Mouse (Mus musculus) A20 (cell line): Measurements from ENCODE around the gene Lrrc73.

ENCODE experiments used
- DNase-seq: peaks from one replicate; pipeline ENCODE4 v3.0.0-alpha.2; 2011; ENCODE audit warnings: low read depth, low spot score

Gene Lrrc73

DNA sequence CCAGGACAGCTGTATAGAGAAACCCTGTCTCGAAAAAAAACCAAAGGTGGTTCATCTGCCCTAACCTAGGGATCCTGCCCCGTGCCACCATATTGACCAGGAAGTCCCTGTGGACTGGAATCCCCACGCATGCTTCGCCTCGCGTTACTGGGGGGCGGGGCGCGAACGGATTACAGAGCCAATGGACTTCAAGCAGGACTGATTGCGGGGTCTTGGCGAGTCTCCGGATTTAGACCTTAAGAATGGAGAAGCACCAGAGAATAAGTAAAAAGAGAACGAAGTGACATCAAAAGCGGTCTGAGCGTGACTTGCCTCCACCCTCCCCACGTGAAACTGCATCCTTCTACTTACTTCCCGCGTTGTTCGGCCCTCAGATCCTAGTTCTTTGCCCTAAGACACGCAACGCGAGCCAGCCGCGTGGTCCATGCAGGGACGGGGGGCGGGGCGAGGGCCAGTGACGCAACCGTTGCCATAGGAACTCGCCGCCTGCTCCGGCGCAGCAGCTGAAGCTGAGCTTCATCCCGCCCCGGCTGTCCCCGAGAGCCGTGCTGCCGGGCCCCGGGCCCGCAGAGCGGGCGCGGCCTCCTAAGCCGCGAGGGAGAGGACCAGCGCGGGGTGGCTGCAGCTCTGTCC lies at the start of gene Lrrc73:
Gene Lrrc73, plus strand, starts transcription at position 80 of the 633 bp plus-strand sequence.
- peak; percentile 90 for DNase-seq

GRCm38 (mm10) chr17:46206676-46207075 lies 46.7 kb upstream of the Lrrc73 start:
- DNase-seq = no peak

- DNase-seq = no peak
These were observed 42.8 kb upstream of the Lrrc73 start for GRCm38 (mm10) chr17:46210550-46210949.

DNA sequence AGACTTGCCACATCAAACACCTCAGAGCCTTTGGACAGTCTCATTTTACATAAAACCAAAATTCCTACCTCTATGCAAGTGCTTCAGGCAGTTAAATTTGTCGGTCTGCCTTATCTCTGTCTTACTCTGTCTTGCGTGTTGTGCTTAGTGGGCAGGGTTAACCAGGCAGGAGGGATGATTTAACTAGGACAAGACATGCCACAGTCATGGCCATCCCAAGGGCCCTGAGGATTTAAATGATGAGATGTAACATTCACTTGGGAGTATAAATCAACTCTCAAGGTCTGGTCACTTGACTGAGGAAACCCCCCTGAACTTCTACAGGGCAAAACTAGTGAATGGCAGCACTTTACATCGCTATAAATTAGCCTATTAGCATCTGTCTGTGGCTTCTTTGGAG lies 31.7 kb upstream of the Lrrc73 start:
- no peak for DNase-seq

DNA sequence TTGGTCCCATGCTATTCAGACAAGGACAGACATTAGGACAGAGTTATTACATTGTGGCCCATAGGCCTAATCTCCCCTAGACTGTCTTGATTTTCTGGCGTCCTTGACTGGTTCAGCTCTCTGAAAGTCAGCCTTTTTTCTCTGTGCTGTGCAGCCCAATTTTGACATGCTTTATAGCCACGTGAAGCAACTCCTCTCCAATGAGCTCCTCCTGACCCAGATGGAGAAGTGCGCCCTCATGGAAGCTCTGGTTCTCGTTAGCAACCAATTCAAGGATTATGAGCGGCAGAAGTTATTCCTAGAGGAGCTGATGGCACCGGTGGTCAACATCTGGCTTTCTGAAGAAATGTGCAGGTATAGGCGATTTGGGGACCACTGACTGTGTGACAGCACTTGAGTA lies 25.8 kb upstream of the Lrrc73 start:
- DNase-seq = no peak

DNA sequence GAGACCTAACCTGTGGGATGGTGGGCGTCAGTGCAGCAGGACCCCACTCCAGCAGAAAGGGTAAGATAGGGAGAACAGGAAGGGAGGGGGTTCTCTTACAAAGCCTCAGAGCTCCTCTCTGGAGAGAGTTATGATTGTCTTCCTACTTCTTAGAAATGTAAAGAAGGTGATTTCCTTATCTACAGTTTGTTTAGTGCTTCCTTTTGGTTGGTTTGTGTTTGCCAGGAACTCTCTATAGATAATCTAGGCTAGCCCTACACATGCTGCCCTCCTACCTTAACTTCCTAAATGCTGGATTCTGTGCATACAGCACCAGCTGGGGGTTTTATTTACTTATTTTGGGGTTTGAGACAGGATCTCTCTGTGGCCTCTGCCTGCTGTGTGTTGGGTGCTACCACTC lies 17.3 kb upstream of the Lrrc73 start:
- DNase-seq = no peak

DNA sequence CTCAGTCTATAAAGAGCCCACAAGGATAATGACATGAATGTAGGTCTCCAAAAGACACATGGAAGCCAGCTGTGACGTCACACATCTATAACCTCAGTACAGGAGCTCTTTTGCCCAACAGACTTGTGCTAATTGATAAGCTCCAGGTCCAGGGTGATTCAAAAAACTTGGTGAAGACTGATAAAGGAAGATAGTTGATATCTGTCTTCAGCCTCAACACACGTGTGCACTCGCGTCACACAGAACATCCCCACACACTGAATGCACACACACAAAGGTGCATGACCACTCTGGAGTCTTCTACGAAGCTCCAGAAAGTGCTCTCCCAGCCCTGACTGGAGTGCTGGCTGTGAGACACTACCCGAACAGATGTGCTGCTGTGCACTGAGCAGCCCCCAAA lies 16.3 kb upstream of the Lrrc73 start:
- DNase-seq = no peak

- no peak for DNase-seq
These were observed 15.9 kb upstream of the Lrrc73 start for GRCm38 (mm10) chr17:46237480-46237879.

DNA sequence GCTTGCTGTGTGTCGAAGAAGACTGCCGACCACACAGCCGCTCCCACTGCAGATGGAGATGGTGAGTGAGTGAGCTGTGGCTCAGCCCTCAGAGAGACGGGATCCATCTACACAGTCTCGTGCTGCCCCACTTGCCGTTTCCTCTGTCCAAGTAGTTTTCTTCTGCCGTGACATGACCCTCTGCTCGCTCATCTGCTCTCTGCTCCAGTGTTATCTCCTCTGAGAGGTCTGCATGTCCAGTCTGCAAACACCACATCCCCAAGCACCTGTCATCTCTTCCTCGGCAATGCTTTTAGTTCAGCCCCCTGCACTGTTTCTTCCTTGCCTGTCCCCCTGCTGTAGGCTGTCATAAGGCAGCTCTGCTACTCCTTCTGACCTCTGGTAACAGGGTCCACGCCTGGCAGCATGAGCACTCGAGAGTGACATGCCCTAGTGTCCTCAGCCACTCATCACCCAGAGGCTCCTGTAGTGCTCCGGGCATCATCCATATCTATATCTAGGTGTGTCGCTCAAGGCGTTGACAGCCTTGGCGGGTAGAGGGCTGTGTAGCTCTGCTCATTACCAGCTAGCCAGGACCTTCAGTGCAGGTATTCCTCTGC lies 13.7 kb upstream of the Lrrc73 start:
- no peak for DNase-seq

DNA sequence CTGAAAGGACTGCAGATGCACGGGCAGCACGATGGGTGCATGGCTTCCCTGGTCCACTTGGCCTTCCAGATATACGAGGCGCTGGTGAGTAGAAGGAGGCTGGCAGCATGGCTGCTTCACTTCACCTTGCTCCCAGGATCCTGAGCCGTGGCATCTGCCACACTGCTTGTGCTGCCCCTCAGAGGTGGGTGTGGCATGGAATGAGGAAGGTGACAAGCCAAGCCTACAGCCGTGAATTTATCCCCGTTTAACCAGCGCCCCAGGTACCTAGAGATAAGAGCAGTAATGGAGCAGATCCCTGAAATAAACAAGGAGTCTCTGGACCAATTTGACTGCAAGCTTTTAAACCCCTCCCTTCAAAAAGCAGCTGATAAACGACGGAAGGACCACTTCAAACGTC lies 11.9 kb upstream of the Lrrc73 start:
- DNase-seq = no peak

- no peak for DNase-seq
These were observed 11.1 kb upstream of the Lrrc73 start for GRCm38 (mm10) chr17:46242274-46242673.

GRCm38 (mm10) chr17:46242993-46243392 lies 10.3 kb upstream of the Lrrc73 start:
- no peak for DNase-seq

- DNase-seq = no peak
These were observed 9.7 kb upstream of the Lrrc73 start for GRCm38 (mm10) chr17:46243624-46244023.

DNA sequence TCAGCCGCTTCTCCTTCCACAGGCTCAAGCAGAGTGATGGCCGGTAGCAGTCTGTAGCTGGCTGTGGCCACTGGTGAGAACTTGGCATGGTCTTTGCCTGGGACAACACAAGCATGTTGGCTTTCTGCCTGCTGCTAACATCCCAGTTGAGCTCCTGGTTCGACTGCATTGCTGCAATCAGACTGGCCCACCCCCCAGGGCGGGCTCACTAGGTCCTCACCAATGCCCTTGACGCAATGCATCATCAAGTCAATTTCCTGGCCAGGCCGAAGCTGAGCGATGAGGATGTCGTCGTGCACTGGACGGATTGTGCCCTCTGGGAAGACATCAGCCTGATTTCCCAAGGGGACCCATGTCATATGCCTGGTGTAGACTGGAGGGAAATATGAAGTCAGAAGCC lies 8.8 kb upstream of the Lrrc73 start:
- no peak for DNase-seq

- peak; percentile 94 for DNase-seq
These were observed 5.7 kb upstream of the Lrrc73 start, which contains the start of the genes Polr1c and Yipf3 for GRCm38 (mm10) chr17:46247512-46248188. TSS of gene Polr1c (minus strand) at chr17:46248054. TSS of gene Yipf3 (plus strand) at chr17:46248080.

DNA sequence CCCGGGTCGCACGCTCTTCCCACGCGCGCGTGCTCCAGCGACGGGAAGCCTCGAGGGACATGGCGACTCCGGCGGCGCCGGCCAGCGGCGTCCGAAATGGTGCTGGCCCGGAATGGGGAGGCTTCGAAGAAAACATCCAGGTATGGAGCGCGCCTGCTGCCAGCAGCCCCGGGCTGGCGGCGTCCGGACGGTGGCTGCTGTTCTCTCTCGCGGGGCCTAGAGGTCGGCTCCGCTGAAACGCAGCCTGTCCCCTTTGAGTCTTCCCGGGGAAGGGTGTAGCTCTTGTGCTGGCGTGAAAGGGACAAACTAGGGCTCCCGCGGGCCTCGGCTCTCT lies 5.2 kb upstream of the Lrrc73 start:
- DNase-seq = no peak

DNA sequence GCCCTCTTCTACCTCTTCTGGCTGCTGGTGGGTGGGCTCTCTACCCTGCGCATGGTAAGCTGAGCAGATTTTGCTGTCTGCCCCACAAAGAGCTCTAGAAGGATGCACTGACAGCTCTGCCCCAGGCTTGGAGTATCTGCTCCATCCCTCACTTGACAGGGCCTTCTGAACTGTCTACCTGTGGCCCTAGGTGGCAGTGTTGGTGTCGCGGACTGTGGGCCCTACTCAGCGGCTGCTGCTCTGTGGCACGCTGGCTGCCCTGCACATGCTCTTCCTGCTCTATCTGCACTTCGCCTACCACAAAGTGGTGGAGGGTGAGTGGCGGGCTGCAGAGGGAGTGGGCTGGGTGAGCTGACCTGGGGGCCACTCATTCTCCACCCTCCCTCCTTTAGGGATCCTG lies 2.2 kb upstream of the Lrrc73 start:
- peak; percentile 41 for DNase-seq

GRCm38 (mm10) chr17:46252571-46253451 lies 520 bp upstream of the Lrrc73 start:
- DNase-seq = peak; percentile 80

DNA sequence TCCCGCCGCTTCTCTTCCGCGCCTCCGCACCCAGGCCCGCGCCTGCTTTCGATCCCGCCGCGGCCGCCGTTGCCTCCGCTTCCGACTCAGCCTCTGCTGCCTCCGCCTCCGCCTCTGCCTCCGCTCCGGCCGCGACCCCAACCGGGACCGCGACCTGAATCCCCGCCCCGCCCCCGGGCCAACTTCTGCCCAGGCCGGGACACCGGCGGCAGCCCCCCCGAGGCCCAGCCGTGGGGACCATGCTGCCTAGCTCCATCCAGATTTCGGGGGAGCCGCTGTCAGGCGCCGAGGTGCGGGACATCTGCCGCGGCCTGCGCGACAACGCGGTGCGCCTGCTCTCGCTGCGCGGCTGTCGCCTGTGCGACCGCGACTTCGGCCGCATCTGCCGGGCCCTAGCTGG lies 775 bp downstream of the Lrrc73 start:
- peak; percentile 55 for DNase-seq

DNA sequence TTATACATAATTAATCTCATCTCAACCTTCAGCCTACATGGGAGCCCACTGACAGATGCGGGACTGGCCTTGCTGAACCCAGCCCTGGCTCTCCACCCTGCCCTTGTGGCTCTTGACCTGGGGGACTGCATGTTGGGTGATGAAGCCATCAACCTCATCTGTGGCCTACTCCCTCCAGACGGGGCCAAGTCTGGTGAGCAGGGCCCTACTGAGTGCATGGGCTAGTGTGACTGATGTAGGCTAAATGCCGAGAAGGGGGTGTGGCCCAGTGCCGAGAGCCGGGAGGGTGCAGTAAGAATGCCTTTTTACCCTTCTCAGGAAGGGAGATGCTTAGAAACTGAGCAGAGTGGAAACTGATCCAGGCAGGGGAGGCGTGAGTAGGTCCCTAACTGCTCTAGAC lies 1.8 kb downstream of the Lrrc73 start:
- no peak for DNase-seq

GRCm38 (mm10) chr17:46258279-46259053 lies 5.1 kb downstream of the Lrrc73 start:
- DNase-seq = no peak
